In genomic region chr11:121156411-121156891, GRCm38 (mm10) we compare ENCODE assay signal across 8 mouse cellular contexts. TPM values are rescaled to one million over a fixed set of nuclear protein-coding genes. Genes with fewer than 3 reads are reported as not detected.
A peak's percentile ranks its signal among the peaks of the same experiment; 100 is the strongest.
DNase-seq lines count a peak whose midpoint lies in the region; ATAC-seq lines count a peak whose summit lies in the region.

No protein-coding gene starts in this region.

- no peak overlapping the region for H3K27ac ChIP-seq in forebrain, embryonic 13.5 days
- H3K27ac ChIP-seq in liver, embryonic 16.5 days (ENCODE audit: low read length), result no peak overlapping the region
- no peak overlapping the region for H3K27ac ChIP-seq in stomach, embryonic 16.5 days (ENCODE audit: low read length)

- H3K9me3 ChIP-seq in forebrain, embryonic 13.5 days (replicated peaks), result no peaks in the 10 kb centered on the region
- H3K9me3 ChIP-seq in liver, embryonic 16.5 days (replicated peaks; ENCODE audit: control insufficient read depth, low read length), result no peaks in the 10 kb centered on the region
- no peaks in the 10 kb centered on the region for H3K9me3 ChIP-seq in stomach, embryonic 16.5 days (replicated peaks; ENCODE audit: control insufficient read depth, low read length)

- no peak for ATAC-seq in forebrain, embryonic 13.5 days
- ATAC-seq in liver, embryonic 16.5 days (ENCODE audit: low read depth), result no peak
- ATAC-seq in stomach, embryonic 16.5 days (ENCODE audit: insufficient read depth, low FRiP score), result no peak
- ATAC-seq in frontal cortex, adult (ENCODE audit: low TSS enrichment), result no peak

- H3K36me3 ChIP-seq in forebrain, embryonic 13.5 days (ENCODE audit: poor library complexity, severe bottlenecking), result no peaks in the 10 kb centered on the region
- no peaks in the 10 kb centered on the region for H3K36me3 ChIP-seq in liver, embryonic 16.5 days (ENCODE audit: control insufficient read depth, insufficient read depth)
- no peaks in the 10 kb centered on the region for H3K36me3 ChIP-seq in stomach, embryonic 16.5 days (ENCODE audit: control insufficient read depth, insufficient read depth, low read length)

- H3K4me2 ChIP-seq in forebrain, embryonic 13.5 days, result peak overlapping the region; percentile 72
- H3K4me2 ChIP-seq in liver, embryonic 16.5 days (ENCODE audit: low read depth, low read length), result peak overlapping the region; percentile 43
- H3K4me2 ChIP-seq in stomach, embryonic 16.5 days (ENCODE audit: low read depth, low read length), result peak overlapping the region; percentile 56

- peak overlapping the region; percentile 51; the same call in 1 of the 2 replicates for H3K9ac ChIP-seq in forebrain, embryonic 13.5 days
- H3K9ac ChIP-seq in liver, embryonic 16.5 days (ENCODE audit: low read depth, low read length), result no peak overlapping the region
- peak overlapping the region; percentile 36; the same call in 1 of the 2 replicates for H3K9ac ChIP-seq in stomach, embryonic 16.5 days (ENCODE audit: low read length)

- peaks cover 17% of the 10 kb centered on the region for H3K4me1 ChIP-seq in forebrain, embryonic 13.5 days
- H3K4me1 ChIP-seq in liver, embryonic 16.5 days (ENCODE audit: control insufficient read depth, low read depth, low read length), result no peaks in the 10 kb centered on the region
- no peaks in the 10 kb centered on the region for H3K4me1 ChIP-seq in stomach, embryonic 16.5 days (ENCODE audit: control insufficient read depth, insufficient read depth, low read length)

- peak overlapping the region; percentile 38 for H3K4me3 ChIP-seq in forebrain, embryonic 13.5 days
- H3K4me3 ChIP-seq in liver, embryonic 16.5 days (ENCODE audit: low read depth, low read length), result peak overlapping the region; percentile 31
- peak overlapping the region; percentile 32 for H3K4me3 ChIP-seq in stomach, embryonic 16.5 days (replicated peaks; ENCODE audit: low read length)

- peaks cover 35% of the 10 kb centered on the region for H3K27me3 ChIP-seq in forebrain, embryonic 13.5 days
- peaks cover 36% of the 10 kb centered on the region for H3K27me3 ChIP-seq in liver, embryonic 16.5 days (ENCODE audit: control insufficient read depth, insufficient read depth, low read depth, low read length)
- peaks cover 33% of the 10 kb centered on the region for H3K27me3 ChIP-seq in stomach, embryonic 16.5 days (ENCODE audit: control insufficient read depth, insufficient read depth, low read length)

- WGBS in forebrain, embryonic 13.5 days, result under 1% methylated on average over 45 of the region's 45 CpGs
- WGBS in liver, embryonic 16.5 days (ENCODE audit: insufficient replicate concordance), result 4% methylated on average over 45 of the region's 45 CpGs
- WGBS in stomach, embryonic 16.5 days, result under 1% methylated on average over 45 of the region's 45 CpGs

- peak; percentile 66 for DNase-seq in adrenal gland, postnatal 10 days
- no peak for DNase-seq in adrenal gland, postnatal 4 days (ENCODE audit: low spot score in 2 of 2)
- peak; percentile 63 for DNase-seq in adrenal gland, postnatal 14 days
- DNase-seq in heart, postnatal 4 days, result peak; percentile 71

RNA-seq across cellular contexts. Expression of gene Uts2r, which starts 3.6 kb away (rescaled TPM):
- total RNA-seq in adrenal gland, postnatal 10 days (2021), result under 1 TPM; 0.15 to 0.27 TPM
- not detected for total RNA-seq in adrenal gland, postnatal 4 days (2021)
- total RNA-seq in adrenal gland, postnatal 14 days (2021), result not detected in 2 replicates
- polyA plus RNA-seq in forebrain, embryonic 13.5 days (2015; fragmentation: Nextera tagmentation; extraction: Ambion mirVana), result 0.09 TPM in 1 of 2 replicates, not detected in the other
- under 1 TPM; 0.14 to 0.20 TPM for total RNA-seq in heart, postnatal 4 days (2021)
- 0.14 TPM in 1 of 2 replicates, not detected in the other for polyA plus RNA-seq in liver, embryonic 16.5 days (2015; fragmentation: Nextera tagmentation; extraction: Ambion mirVana)
- polyA plus RNA-seq in stomach, embryonic 16.5 days (2015; fragmentation: Nextera tagmentation; extraction: Ambion mirVana), result 0.08 TPM in 1 of 2 replicates, not detected in the other

RNA-seq across cellular contexts. Expression of gene Tex19.1, which starts 10.5 kb away (rescaled TPM):
- total RNA-seq in adrenal gland, postnatal 10 days (2021), result not detected
- total RNA-seq in adrenal gland, postnatal 4 days (2021), result not detected
- not detected in 2 replicates for total RNA-seq in adrenal gland, postnatal 14 days (2021)
- not detected in 2 replicates for polyA plus RNA-seq in forebrain, embryonic 13.5 days (2015; fragmentation: Nextera tagmentation; extraction: Ambion mirVana)
- not detected for total RNA-seq in heart, postnatal 4 days (2021)
- not detected in 2 replicates for polyA plus RNA-seq in liver, embryonic 16.5 days (2015; fragmentation: Nextera tagmentation; extraction: Ambion mirVana)
- polyA plus RNA-seq in stomach, embryonic 16.5 days (2015; fragmentation: Nextera tagmentation; extraction: Ambion mirVana), result 0.12 TPM in 1 of 2 replicates, not detected in the other

RNA-seq across cellular contexts. Expression of gene Tex19.2, which starts 38.0 kb away (rescaled TPM):
- total RNA-seq in adrenal gland, postnatal 10 days (2021), result not detected
- not detected for total RNA-seq in adrenal gland, postnatal 4 days (2021)
- not detected in 2 replicates for total RNA-seq in adrenal gland, postnatal 14 days (2021)
- polyA plus RNA-seq in forebrain, embryonic 13.5 days (2015; fragmentation: Nextera tagmentation; extraction: Ambion mirVana), result 0.09 TPM in 1 of 2 replicates, not detected in the other
- not detected for total RNA-seq in heart, postnatal 4 days (2021)
- polyA plus RNA-seq in liver, embryonic 16.5 days (2015; fragmentation: Nextera tagmentation; extraction: Ambion mirVana), result 0.05 TPM in 1 of 2 replicates, not detected in the other
- not detected in 2 replicates for polyA plus RNA-seq in stomach, embryonic 16.5 days (2015; fragmentation: Nextera tagmentation; extraction: Ambion mirVana)

RNA-seq across cellular contexts. Expression of gene Hexdc, which starts 47.8 kb away (rescaled TPM):
- 10 to 100 TPM; 12.6 to 16.4 TPM for total RNA-seq in adrenal gland, postnatal 10 days (2021)
- total RNA-seq in adrenal gland, postnatal 4 days (2021), result 10 to 100 TPM; 21.9 to 22.5 TPM
- 11.5 and 13.7 TPM in 2 replicates for total RNA-seq in adrenal gland, postnatal 14 days (2021)
- polyA plus RNA-seq in forebrain, embryonic 13.5 days (2015; fragmentation: Nextera tagmentation; extraction: Ambion mirVana), result 11.4 and 12.0 TPM in 2 replicates
- 10 to 100 TPM; 17.0 to 17.8 TPM for total RNA-seq in heart, postnatal 4 days (2021)
- 2.9 and 3.1 TPM in 2 replicates for polyA plus RNA-seq in liver, embryonic 16.5 days (2015; fragmentation: Nextera tagmentation; extraction: Ambion mirVana)
- polyA plus RNA-seq in stomach, embryonic 16.5 days (2015; fragmentation: Nextera tagmentation; extraction: Ambion mirVana), result 8.5 and 9.4 TPM in 2 replicates

RNA-seq across cellular contexts. Expression of gene Ogfod3, which starts 48.1 kb away (rescaled TPM):
- 10 to 100 TPM; 24.5 to 24.9 TPM for total RNA-seq in adrenal gland, postnatal 10 days (2021)
- 10 to 100 TPM; 23.6 to 26.0 TPM for total RNA-seq in adrenal gland, postnatal 4 days (2021)
- 23.0 and 24.6 TPM in 2 replicates for total RNA-seq in adrenal gland, postnatal 14 days (2021)
- 16.8 and 17.2 TPM in 2 replicates for polyA plus RNA-seq in forebrain, embryonic 13.5 days (2015; fragmentation: Nextera tagmentation; extraction: Ambion mirVana)
- 10 to 100 TPM; 18.7 to 22.2 TPM for total RNA-seq in heart, postnatal 4 days (2021)
- 15.4 and 15.5 TPM in 2 replicates for polyA plus RNA-seq in liver, embryonic 16.5 days (2015; fragmentation: Nextera tagmentation; extraction: Ambion mirVana)
- polyA plus RNA-seq in stomach, embryonic 16.5 days (2015; fragmentation: Nextera tagmentation; extraction: Ambion mirVana), result 29.4 and 30.4 TPM in 2 replicates

Comparison
In these comparisons a context has a peak if more than half of its experiments do, and no peak if none do; other contexts are left out.
1. DNase-seq: peak in adrenal gland, postnatal 10 days (single experiment), adrenal gland, postnatal 14 days (single experiment) and heart, postnatal 4 days (single experiment); none in adrenal gland, postnatal 4 days (0 of 2).
2. Peak in every context shown above with its lines, with median percentiles within 50 percentile points of each other: H3K4me2 ChIP-seq and H3K4me3 ChIP-seq.